ENCODE assay signal across 10 mouse cellular contexts in genomic region chr12:71932433-71933386, GRCm38 (mm10).
DNase-seq lines count a peak whose midpoint lies in the region; ATAC-seq lines count a peak whose summit lies in the region.
"Had no signal": no experiment of that assay in that cellular context is flagged by ENCODE, and none has a peak within 500 bp of the region (broad histone marks: within the 10 kb centered on the region; RNA-seq: fewer than 3 reads in every experiment).

No protein-coding gene starts in this region.

- ATAC-seq in lung, embryonic 16.5 days (ENCODE audit: low read depth): no peak
- peak; percentile 72; the same call in 1 of the 2 replicates for ATAC-seq in intestine, embryonic 14.5 days (replicated peaks; ENCODE audit: low FRiP score, low TSS enrichment, low read depth)
- ATAC-seq in forebrain, embryonic 15.5 days (replicated peaks): no peak
- ATAC-seq: midbrain, embryonic 15.5 days had no signal

- no peak overlapping the region for H3K4me2 ChIP-seq in lung, embryonic 16.5 days (ENCODE audit: low read depth, low read length)
- no peak overlapping the region for H3K4me2 ChIP-seq in intestine, embryonic 14.5 days (ENCODE audit: low read length)
- no peak overlapping the region for H3K4me2 ChIP-seq in forebrain, embryonic 15.5 days (replicated peaks)
- H3K4me2 ChIP-seq: midbrain, embryonic 15.5 days had no signal

- no peak overlapping the region for H3K9ac ChIP-seq in lung, embryonic 16.5 days (ENCODE audit: low read length)
- H3K9ac ChIP-seq in intestine, embryonic 14.5 days (ENCODE audit: low read length): no peak overlapping the region
- H3K9ac ChIP-seq in forebrain, embryonic 15.5 days (replicated peaks): no peak overlapping the region
- H3K9ac ChIP-seq: midbrain, embryonic 15.5 days had no signal

- no peaks in the 10 kb centered on the region for H3K9me3 ChIP-seq in lung, embryonic 16.5 days (ENCODE audit: control insufficient read depth, low read length)
- H3K9me3 ChIP-seq in intestine, embryonic 14.5 days (ENCODE audit: control insufficient read depth, low read length): no peaks in the 10 kb centered on the region
- H3K9me3 ChIP-seq in forebrain, embryonic 15.5 days: no peaks in the 10 kb centered on the region
- H3K9me3 ChIP-seq: midbrain, embryonic 15.5 days had no signal

- H3K4me1 ChIP-seq in lung, embryonic 16.5 days (replicated peaks; ENCODE audit: control insufficient read depth, insufficient read depth, low read length): peaks cover 38% of the 10 kb centered on the region
- H3K4me1 ChIP-seq in intestine, embryonic 14.5 days (replicated peaks; ENCODE audit: control insufficient read depth, insufficient read depth, low read length): peaks cover 18% of the 10 kb centered on the region
- peaks cover 14% of the 10 kb centered on the region for H3K4me1 ChIP-seq in forebrain, embryonic 15.5 days
- H3K4me1 ChIP-seq: midbrain, embryonic 15.5 days had no signal

- 67% methylated on average over 9 of the region's 9 CpGs for WGBS in lung, embryonic 16.5 days
- 34% methylated on average over 9 of the region's 9 CpGs for WGBS in intestine, embryonic 14.5 days
- 88% methylated on average over 9 of the region's 9 CpGs for WGBS in forebrain, embryonic 15.5 days

- DNase-seq in lung, postnatal 4 days: no peak
- DNase-seq in intestine, embryonic 14.5 days (ENCODE audit: low spot score): no peak
- DNase-seq in natural killer cell, adult 2 months (ENCODE audit: low spot score in 2 of 2): peak; percentile 45 to 60
- DNase-seq in cerebellum, postnatal 4 days (ENCODE audit: low spot score in 2 of 2): no peak
- DNase-seq in kidney, postnatal 4 days: no peak
- no peak for DNase-seq in adrenal gland, postnatal 25 days
- DNase-seq: cerebellum, adult 2 months had no signal

- H3K4me3 ChIP-seq in lung, embryonic 16.5 days (ENCODE audit: low read length): no peak overlapping the region
- no peak overlapping the region for H3K4me3 ChIP-seq in intestine, embryonic 14.5 days (ENCODE audit: low read depth, low read length)
- H3K4me3 ChIP-seq in forebrain, embryonic 15.5 days: no peak overlapping the region
- H3K4me3 ChIP-seq: midbrain, embryonic 15.5 days had no signal

- H3K36me3 ChIP-seq in lung, embryonic 16.5 days (ENCODE audit: control insufficient read depth, insufficient read depth, low read length): no peaks in the 10 kb centered on the region
- H3K36me3 ChIP-seq in intestine, embryonic 14.5 days (ENCODE audit: control insufficient read depth, insufficient read depth, low read length): 0 out of 2 replicates have a peak, but pooled peaks cover 9% of the 10 kb centered on the region
- 0 out of 2 replicates have a peak, but pooled peaks cover 7% of the 10 kb centered on the region for H3K36me3 ChIP-seq in forebrain, embryonic 15.5 days
- H3K36me3 ChIP-seq: midbrain, embryonic 15.5 days had no signal

- H3K27ac ChIP-seq in lung, embryonic 16.5 days (ENCODE audit: low read length): 0 out of 2 replicates have a peak overlapping the region, but pooled peaks have one; percentile 36
- no peak overlapping the region for H3K27ac ChIP-seq in intestine, embryonic 14.5 days (ENCODE audit: low read depth)
- no peak overlapping the region for H3K27ac ChIP-seq in forebrain, embryonic 15.5 days (replicated peaks)
- H3K27ac ChIP-seq: midbrain, embryonic 15.5 days had no signal

- H3K27me3 ChIP-seq in lung, embryonic 16.5 days (ENCODE audit: control insufficient read depth, insufficient read depth, low read depth, low read length): no peaks in the 10 kb centered on the region
- H3K27me3 ChIP-seq in intestine, embryonic 14.5 days (replicated peaks; ENCODE audit: control insufficient read depth, insufficient read depth, low read length): no peaks in the 10 kb centered on the region
- H3K27me3 ChIP-seq in forebrain, embryonic 15.5 days: no peaks in the 10 kb centered on the region
- H3K27me3 ChIP-seq: midbrain, embryonic 15.5 days had no signal

Comparison
In these comparisons a context has a peak if more than half of its experiments do, and no peak if none do; other contexts are left out.
1. DNase-seq: peak in natural killer cell, adult 2 months (2 of 2); none in lung, postnatal 4 days (0 of 2), intestine, embryonic 14.5 days (single experiment), cerebellum, postnatal 4 days (0 of 2), kidney, postnatal 4 days (0 of 2) and adrenal gland, postnatal 25 days (single experiment).